Mouse (Mus musculus) G1E-ER4 (cell line): Measurements from ENCODE around the gene Ip6k2. TPM values are rescaled to one million over a fixed set of nuclear protein-coding genes. Genes with fewer than 3 reads are reported as not detected.

Source experiments
- GATA1 ChIP-seq: IDR thresholded peaks from one replicate; pipeline ENCODE4 v1.8.0; 2012; ENCODE audit warnings: low read length, inconsistent platforms
- polyA plus RNA-seq: library from polyadenylated mRNA; stranded (reverse); fragments of >175 nt; gene quantifications from 2 replicates; pipeline ENCODE4 v1.2.3, GENCODE M21; 2012

Gene Ip6k2
- polyA plus RNA-seq, 1 experiment: 31.0 TPM

DNA sequence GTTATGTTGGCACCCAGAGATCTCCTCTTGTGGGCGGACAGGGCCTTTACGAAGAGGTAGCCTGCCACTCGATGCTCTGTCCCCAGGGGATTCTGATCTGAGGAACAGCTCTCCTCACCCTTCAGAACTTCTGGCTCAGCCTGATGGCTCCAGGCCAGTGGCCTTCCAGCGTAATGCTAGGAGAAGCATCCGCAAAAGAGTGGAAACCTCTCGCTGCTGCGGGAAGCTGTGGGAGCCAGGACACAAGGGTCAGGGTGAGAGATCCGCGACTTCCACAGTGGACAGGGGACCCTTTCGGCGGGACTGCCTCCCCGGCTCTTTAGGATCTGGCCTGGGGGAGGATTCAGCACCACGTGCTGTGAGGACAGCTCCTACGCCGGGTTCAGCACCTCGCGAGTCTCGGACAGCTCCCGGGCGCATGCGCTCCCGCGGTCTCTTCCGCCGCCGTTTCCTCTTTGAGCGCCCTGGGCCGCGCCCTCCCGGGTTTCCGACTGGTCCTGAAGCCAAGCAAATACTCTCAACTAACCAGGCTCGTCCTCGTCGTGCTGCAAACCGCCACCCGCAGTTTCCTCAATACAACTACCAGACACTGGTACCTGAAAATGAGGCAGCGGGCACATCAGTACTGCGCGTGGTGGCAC, 43.2 kb downstream of the Ip6k2 start:
- TF ChIP-seq GATA1: no peak

DNA sequence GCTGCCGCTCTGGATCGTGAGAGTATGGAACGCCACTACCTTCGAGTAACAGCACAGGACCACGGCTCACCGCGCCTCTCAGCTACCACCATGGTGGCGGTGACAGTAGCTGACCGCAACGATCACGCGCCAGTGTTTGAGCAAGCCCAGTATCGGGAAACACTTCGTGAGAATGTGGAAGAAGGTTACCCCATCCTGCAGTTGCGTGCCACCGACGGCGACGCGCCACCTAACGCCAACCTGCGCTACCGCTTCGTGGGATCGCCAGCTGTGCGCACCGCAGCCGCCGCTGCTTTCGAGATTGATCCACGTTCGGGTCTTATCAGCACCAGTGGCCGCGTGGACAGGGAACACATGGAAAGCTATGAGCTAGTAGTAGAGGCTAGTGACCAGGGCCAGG, 43.9 kb downstream of the Ip6k2 start:
- TF ChIP-seq GATA1: no peak

DNA sequence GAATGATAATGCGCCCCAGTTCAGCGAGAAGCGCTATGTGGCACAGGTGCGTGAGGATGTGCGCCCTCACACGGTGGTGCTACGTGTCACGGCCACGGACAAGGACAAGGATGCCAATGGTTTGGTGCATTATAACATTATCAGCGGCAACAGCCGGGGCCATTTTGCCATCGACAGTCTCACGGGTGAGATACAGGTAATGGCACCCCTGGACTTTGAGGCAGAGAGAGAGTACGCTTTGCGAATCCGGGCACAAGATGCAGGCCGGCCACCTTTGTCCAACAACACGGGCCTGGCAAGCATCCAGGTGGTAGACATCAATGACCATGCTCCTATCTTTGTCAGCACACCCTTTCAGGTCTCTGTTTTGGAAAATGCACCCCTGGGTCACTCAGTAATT, 44.3 kb downstream of the Ip6k2 start:
- no peak for TF ChIP-seq GATA1

DNA sequence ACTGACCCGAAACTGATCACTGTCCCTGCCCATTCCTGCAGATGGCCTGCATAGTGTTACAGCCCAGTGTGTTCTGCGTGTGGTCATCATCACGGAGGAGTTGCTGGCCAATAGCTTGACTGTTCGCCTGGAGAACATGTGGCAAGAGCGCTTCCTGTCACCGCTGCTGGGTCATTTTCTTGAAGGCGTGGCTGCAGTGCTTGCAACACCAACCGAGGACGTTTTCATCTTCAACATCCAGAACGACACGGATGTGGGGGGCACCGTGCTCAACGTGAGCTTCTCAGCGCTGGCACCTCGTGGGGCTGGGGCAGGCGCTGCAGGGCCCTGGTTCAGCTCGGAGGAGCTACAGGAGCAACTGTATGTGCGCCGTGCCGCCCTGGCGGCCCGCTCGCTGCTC, 48.0 kb downstream of the Ip6k2 start:
- no peak for TF ChIP-seq GATA1

DNA sequence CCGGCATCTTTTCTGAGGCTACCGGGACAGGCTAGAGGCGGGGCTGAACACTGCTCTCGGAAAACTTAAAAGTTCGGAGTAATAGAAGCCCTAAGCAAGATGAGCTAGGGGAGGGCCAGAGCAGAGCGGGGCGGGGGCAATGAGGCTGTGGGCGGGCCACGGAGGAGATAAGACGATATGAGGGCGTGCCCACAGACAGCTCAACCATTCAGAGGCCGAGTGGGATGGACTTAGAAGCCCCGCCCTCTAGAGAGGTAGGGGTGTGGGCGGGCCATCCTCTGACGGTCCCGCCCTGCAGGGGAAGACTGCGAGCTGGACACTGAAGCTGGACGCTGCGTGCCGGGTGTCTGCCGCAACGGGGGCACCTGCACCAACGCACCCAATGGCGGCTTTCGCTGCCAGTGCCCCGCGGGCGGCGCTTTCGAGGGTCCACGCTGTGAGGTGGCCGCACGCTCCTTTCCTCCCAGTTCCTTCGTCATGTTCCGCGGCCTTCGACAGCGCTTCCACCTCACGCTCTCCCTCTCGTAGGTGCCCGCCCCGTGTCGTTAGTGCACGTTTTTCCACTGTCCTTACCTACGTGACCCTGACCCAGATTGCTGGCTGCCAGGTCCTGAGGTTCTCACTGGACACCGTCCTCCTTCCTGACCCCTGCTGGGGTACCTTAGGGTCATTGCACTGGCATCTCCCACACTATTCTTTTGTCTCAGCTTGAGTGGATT, 49.0 kb downstream of the Ip6k2 start:
- no peak for TF ChIP-seq GATA1

DNA sequence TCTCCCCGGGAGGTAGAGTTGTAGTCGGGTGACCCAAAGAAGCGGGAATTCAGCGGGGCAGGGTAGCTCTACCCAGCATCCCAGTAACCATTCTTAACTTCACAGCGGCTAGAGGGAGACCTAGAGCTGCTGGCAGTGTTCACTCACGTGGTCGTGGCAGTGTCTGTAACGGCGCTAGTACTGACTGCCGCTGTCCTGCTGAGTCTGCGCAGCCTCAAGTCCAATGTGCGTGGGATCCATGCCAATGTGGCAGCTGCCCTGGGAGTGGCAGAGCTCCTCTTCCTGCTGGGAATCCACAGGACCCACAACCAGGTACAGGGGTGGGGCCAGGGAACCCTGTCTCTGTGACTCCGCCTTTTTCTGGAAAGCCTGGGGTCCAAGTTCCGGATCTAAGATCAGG, 59.4 kb downstream of the Ip6k2 start:
- no peak for TF ChIP-seq GATA1

DNA sequence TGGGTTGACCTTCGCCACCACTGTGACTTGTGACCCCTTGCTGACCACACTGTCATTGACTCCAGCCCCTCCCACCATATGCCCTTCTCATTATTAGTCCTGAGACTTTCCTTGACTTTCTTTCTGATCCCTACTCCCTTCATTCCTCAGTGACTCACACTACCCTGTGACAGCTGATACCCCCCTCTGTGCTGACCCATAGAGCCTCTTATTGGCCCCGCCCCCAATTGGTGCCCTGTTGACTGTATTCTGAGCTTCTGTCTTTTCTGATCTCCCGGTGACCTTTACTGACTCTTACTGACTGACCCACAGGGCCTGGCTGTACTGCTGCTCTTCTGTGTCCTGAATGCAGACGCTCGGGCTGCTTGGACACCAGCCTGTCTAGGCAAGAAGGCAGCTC, 61.8 kb downstream of the Ip6k2 start:
- TF ChIP-seq GATA1: no peak

DNA sequence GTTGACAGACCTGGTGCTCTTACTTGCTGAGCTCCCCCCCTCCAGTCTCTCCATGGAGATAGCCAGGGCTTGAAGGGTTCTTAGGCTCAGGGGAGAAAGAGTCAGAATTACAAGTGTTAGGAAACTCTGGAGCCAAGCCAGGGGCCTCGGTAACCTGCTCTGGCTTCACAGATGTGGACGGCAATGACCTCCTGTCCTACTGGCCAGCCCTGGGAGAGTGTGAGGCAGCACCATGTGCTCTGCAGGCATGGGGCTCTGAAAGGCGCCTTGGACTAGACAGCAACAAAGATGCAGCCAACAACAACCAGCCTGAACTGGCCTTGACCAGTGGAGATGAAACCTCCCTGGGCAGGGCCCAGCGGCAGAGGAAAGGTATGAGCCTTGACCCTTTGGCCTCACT, 63.8 kb downstream of the Ip6k2 start:
- no peak for TF ChIP-seq GATA1

DNA sequence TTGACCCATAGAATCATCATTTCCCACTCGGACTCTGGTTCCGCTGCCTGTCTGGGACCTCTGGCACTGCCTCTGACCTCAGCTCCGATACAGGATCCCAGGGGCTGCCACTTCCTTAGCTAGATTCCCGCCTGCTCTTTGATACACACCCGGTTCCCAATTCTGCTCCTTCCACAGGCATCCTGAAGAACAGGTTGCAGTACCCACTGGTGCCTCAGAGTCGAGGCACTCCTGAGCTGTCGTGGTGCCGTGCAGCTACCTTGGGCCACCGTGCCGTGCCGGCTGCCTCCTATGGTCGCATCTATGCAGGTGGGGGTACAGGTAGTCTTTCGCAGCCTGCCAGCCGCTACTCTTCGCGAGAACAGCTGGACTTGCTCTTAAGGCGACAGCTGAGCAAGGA, 64.8 kb downstream of the Ip6k2 start:
- no peak for TF ChIP-seq GATA1

DNA sequence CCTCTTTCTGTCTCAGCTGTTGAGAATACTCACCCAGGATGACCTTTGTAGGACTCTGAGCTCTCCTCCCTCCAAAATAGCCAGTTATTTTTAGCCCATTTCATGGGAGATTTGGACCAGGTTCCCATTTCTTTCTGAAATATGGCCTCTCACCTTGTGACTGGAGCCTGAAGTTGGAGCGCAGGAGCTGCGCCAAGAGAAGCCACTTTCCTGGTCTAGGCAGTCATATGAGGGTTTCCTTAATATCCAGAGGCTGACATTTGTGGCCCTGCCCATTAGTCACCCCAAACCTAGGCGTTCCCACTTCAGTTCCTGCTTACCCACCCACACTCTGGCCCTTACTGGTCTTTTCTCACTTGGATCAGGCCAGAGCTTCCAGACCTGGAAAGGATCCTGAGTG, 69.4 kb downstream of the Ip6k2 start, which contains the start of gene Slc26a6:
Slc26a6 (plus strand) TSS at position 308 of the 400 bp plus-strand sequence.
- TF ChIP-seq GATA1: no peak

DNA sequence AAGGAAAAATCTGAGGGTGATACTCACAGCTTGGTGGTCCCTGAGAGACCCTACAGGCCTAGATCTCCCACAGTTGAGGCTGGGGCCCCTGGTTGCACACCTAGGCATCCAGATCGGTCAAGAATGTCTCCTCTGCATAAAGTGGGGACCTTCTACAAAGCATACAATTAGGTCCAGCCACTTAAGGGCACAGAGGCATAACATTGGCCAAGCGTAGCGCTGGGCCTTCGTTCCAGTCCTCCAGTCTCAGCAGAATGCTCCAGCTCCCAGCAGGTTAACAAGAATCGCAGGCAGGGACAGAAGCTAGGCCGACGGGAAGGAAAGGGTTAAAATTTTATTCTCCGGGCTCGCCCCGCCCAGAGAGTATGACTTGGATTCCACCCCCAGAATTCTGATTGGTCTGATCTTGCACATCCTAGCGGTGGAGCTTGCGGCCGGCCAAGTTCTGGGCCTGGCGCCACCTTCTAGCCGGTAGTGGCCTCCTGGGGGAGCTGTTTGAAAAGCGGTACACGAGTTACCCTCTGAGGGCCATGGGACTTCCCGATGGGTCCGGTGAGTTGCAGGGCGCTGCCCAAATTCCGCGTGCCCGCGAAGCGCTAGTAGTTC, 70.1 kb downstream of the Ip6k2 start:
- no peak for TF ChIP-seq GATA1

DNA sequence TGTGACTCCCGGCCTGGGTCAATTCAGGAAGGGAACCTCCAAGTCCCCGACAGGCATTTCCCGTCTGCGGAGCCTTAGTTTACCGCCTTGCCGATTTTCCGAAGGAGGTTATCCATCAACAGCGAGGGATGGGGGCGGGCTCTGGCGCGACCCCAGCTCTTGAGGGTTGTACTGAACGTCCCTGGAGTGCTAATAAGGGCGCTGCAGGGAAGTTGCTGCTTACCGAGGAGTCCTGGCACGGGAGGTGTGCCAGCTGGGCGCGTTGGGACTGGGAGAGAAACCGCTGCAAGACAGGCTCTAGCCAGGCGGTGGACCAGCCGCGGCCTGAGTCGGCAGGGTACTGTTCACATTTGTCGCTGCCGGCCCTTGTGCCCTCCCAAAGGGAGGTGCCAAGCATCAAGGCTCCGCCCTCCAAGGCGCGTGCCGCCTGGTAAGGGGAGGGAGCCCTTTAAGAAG, 70.7 kb downstream of the Ip6k2 start:
- no peak for TF ChIP-seq GATA1

DNA sequence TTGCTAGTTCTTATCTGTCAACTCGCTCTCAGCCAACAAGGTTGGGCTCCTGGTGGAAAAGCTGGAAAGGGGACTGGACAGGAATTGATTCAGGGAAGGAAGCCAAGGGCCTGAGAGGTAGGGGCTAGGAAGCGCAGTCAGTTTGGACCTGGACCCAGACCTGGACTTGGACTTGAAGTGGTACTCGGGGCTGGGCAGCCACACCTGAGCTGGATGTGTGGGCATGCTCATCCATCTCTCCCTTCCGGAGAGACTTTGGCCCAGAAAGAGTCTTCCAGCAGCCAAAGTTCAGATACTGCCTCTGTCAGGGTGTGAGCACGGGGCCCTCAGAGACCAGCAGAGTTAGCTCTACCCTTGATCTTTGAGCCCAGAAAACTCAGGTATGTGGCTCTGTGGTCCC, 71.7 kb downstream of the Ip6k2 start:
- no peak for TF ChIP-seq GATA1

Other genes with a start within 250 kb of the Ip6k2 start
- gene Impdh2, start 223.5 kb upstream of the Ip6k2 start, polyA plus RNA-seq: 146 and 164 TPM in 2 replicates
- gene Ndufaf3, start 216.4 kb upstream of the Ip6k2 start, polyA plus RNA-seq: 17.2 and 26.6 TPM in 2 replicates
- 76.1 and 91.0 TPM in 2 replicates for gene Dalrd3, start 213.9 kb upstream of the Ip6k2 start, polyA plus RNA-seq
- 14.2 and 27.4 TPM in 2 replicates for gene Wdr6, start 205.1 kb upstream of the Ip6k2 start, polyA plus RNA-seq
- gene P4htm, start 186.1 kb upstream of the Ip6k2 start, polyA plus RNA-seq: 6.3 and 8.0 TPM in 2 replicates
- gene Arih2, start 134.4 kb upstream of the Ip6k2 start, polyA plus RNA-seq: 126 and 161 TPM in 2 replicates
- gene Slc25a20, start 121.7 kb upstream of the Ip6k2 start, polyA plus RNA-seq: 5.0 and 6.0 TPM in 2 replicates
- gene Prkar2a, start 94.5 kb upstream of the Ip6k2 start, polyA plus RNA-seq: 0.02 TPM in 1 of 2 replicates, not detected in the other
- gene Nckipsd, start 24.6 kb downstream of the Ip6k2 start, polyA plus RNA-seq: 9.7 and 11.5 TPM in 2 replicates
- gene Celsr3, start 42.5 kb downstream of the Ip6k2 start, polyA plus RNA-seq: 0.05 TPM in 1 of 2 replicates, not detected in the other
- gene Slc26a6, start 69.5 kb downstream of the Ip6k2 start, polyA plus RNA-seq: 2.7 and 3.6 TPM in 2 replicates
- gene Tmem89, start 130.8 kb downstream of the Ip6k2 start, polyA plus RNA-seq: not detected in 2 replicates
- gene Uqcrc1, start 152.8 kb downstream of the Ip6k2 start, polyA plus RNA-seq: 556 and 620 TPM in 2 replicates
- 0.09 and 0.15 TPM in 2 replicates for gene Col7a1, start 169.8 kb downstream of the Ip6k2 start, polyA plus RNA-seq
- 0.05 TPM in 1 of 2 replicates, not detected in the other for gene Ucn2, start 202.2 kb downstream of the Ip6k2 start, polyA plus RNA-seq
- 2.0 and 2.5 TPM in 2 replicates for gene Pfkfb4, start 208.0 kb downstream of the Ip6k2 start, polyA plus RNA-seq